In genomic region chr1:193310519-193311085, GRCm38 (mm10) we compare ENCODE assay signal across 27 mouse cellular contexts. TPM values are rescaled to one million over a fixed set of nuclear protein-coding genes. Genes with fewer than 3 reads are reported as not detected.
DNase-seq lines count a peak whose midpoint lies in the region; ATAC-seq and TF ChIP-seq lines count a peak whose summit lies in the region.
"Had no signal": no experiment of that assay in that cellular context is flagged by ENCODE, and none has a peak within 500 bp of the region (broad histone marks: within the 10 kb centered on the region; RNA-seq: fewer than 3 reads in every experiment).

No protein-coding gene starts in this region.

- H3K9ac ChIP-seq in kidney, embryonic 15.5 days, result no peak overlapping the region
- no peak overlapping the region for H3K9ac ChIP-seq in midbrain, embryonic 11.5 days (ENCODE audit: low read length)
- H3K9ac ChIP-seq in midbrain, embryonic 16.5 days (ENCODE audit: low read depth, low read length), result no peak overlapping the region
- H3K9ac ChIP-seq in forebrain, postnatal 0 days, result no peak overlapping the region
- H3K9ac ChIP-seq: embryonic facial prominence, embryonic 15.5 days; heart, embryonic 13.5 days; hindbrain, embryonic 12.5 days; limb, embryonic 15.5 days; midbrain, embryonic 12.5 days had no signal

- no peak for TF ChIP-seq CTCF in kidney, adult 2 months (conservative IDR thresholded peaks at IDR 0.05; ENCODE audit: insufficient read depth, insufficient read length, low read depth, low read length)
- no peak for TF ChIP-seq CTCF in forebrain, postnatal 0 days (IDR thresholded peaks at IDR 0.05; ENCODE audit: low read depth)

- peak; percentile 17 for DNase-seq in kidney, adult 2 months
- peak; percentile 56 for DNase-seq in midbrain, embryonic 11.5 days (ENCODE audit: low spot score, missing footprints)
- peak; percentile 45 for DNase-seq in lung, postnatal 10 days
- DNase-seq in thymus, postnatal 4 days, result no peak
- no peak for DNase-seq in forebrain, postnatal 0 days
- DNase-seq: B cell, adult 2 months; cerebellum, adult 2 months; gastrocnemius, postnatal 10 days; heart, adult 18-20 months; heart, postnatal 14 days; thymus, adult 18-20 months; thymus, postnatal 36 days had no signal

- WGBS in kidney, adult 2 months, result 76% methylated on average over 3 of the region's 3 CpGs
- WGBS in kidney, embryonic 15.5 days, result 79% methylated on average over 3 of the region's 3 CpGs
- WGBS in midbrain, embryonic 11.5 days, result 86% methylated on average over 3 of the region's 3 CpGs
- WGBS in midbrain, embryonic 16.5 days, result 88% methylated on average over 3 of the region's 3 CpGs
- 87% methylated on average over 3 of the region's 3 CpGs for WGBS in forebrain, postnatal 0 days

- no peaks in the 10 kb centered on the region for H3K36me3 ChIP-seq in kidney, adult 2 months (ENCODE audit: control insufficient read depth, insufficient read depth, low read length)
- no peaks in the 10 kb centered on the region for H3K36me3 ChIP-seq in kidney, embryonic 15.5 days
- no peaks in the 10 kb centered on the region for H3K36me3 ChIP-seq in midbrain, embryonic 11.5 days (ENCODE audit: control insufficient read depth, insufficient read depth, low read length)
- no peaks in the 10 kb centered on the region for H3K36me3 ChIP-seq in midbrain, embryonic 16.5 days (ENCODE audit: control insufficient read depth, insufficient read depth, low read length)
- H3K36me3 ChIP-seq in forebrain, postnatal 0 days (ENCODE audit: insufficient read depth), result no peaks in the 10 kb centered on the region
- H3K36me3 ChIP-seq: embryonic facial prominence, embryonic 15.5 days; heart, embryonic 13.5 days; hindbrain, embryonic 12.5 days; limb, embryonic 15.5 days; midbrain, embryonic 12.5 days had no signal

- H3K4me2 ChIP-seq in kidney, embryonic 15.5 days, result no peak overlapping the region
- H3K4me2 ChIP-seq in midbrain, embryonic 11.5 days, result no peak overlapping the region
- no peak overlapping the region for H3K4me2 ChIP-seq in midbrain, embryonic 16.5 days (ENCODE audit: low read length)
- no peak overlapping the region for H3K4me2 ChIP-seq in forebrain, postnatal 0 days (ENCODE audit: low read depth)
- H3K4me2 ChIP-seq: embryonic facial prominence, embryonic 15.5 days; heart, embryonic 13.5 days; hindbrain, embryonic 12.5 days; limb, embryonic 15.5 days; midbrain, embryonic 12.5 days had no signal

- TF ChIP-seq POLR2A in kidney, adult 2 months (IDR thresholded peaks at IDR 0.05; ENCODE audit: low read depth, low read length), result no peak

- H3K4me3 ChIP-seq in kidney, adult 2 months (ENCODE audit: insufficient read depth, low read depth, low read length), result no peak overlapping the region
- no peak overlapping the region for H3K4me3 ChIP-seq in kidney, embryonic 15.5 days (replicated peaks)
- H3K4me3 ChIP-seq in midbrain, embryonic 11.5 days (ENCODE audit: low read depth, low read length), result no peak overlapping the region
- no peak overlapping the region for H3K4me3 ChIP-seq in midbrain, embryonic 16.5 days (ENCODE audit: low read depth, low read length)
- no peak overlapping the region for H3K4me3 ChIP-seq in forebrain, postnatal 0 days (ENCODE audit: low read depth, low read length)
- H3K4me3 ChIP-seq: embryonic facial prominence, embryonic 15.5 days; heart, embryonic 13.5 days; hindbrain, embryonic 12.5 days; left cerebral cortex, adult 2 months; limb, embryonic 15.5 days; midbrain, embryonic 12.5 days had no signal

- H3K27me3 ChIP-seq in kidney, adult 2 months (replicated peaks; ENCODE audit: control insufficient read depth, insufficient read depth, low read length), result no peaks in the 10 kb centered on the region
- no peaks in the 10 kb centered on the region for H3K27me3 ChIP-seq in kidney, embryonic 15.5 days
- no peaks in the 10 kb centered on the region for H3K27me3 ChIP-seq in midbrain, embryonic 11.5 days (ENCODE audit: control insufficient read depth, insufficient read depth, low read length)
- no peaks in the 10 kb centered on the region for H3K27me3 ChIP-seq in midbrain, embryonic 16.5 days (ENCODE audit: control insufficient read depth, insufficient read depth, low read depth, low read length)
- no peaks in the 10 kb centered on the region for H3K27me3 ChIP-seq in forebrain, postnatal 0 days (ENCODE audit: insufficient read depth, low read length)
- H3K27me3 ChIP-seq: embryonic facial prominence, embryonic 15.5 days; heart, embryonic 13.5 days; hindbrain, embryonic 12.5 days; limb, embryonic 15.5 days; midbrain, embryonic 12.5 days had no signal

- H3K9me3 ChIP-seq in kidney, embryonic 15.5 days (replicated peaks), result no peaks in the 10 kb centered on the region
- H3K9me3 ChIP-seq in midbrain, embryonic 11.5 days (ENCODE audit: control insufficient read depth, low read length), result no peaks in the 10 kb centered on the region
- H3K9me3 ChIP-seq in midbrain, embryonic 16.5 days (replicated peaks; ENCODE audit: control insufficient read depth, low read length, poor library complexity, severe bottlenecking), result no peaks in the 10 kb centered on the region
- no peaks in the 10 kb centered on the region for H3K9me3 ChIP-seq in forebrain, postnatal 0 days (ENCODE audit: low read length)
- H3K9me3 ChIP-seq: embryonic facial prominence, embryonic 15.5 days; heart, embryonic 13.5 days; hindbrain, embryonic 12.5 days; limb, embryonic 15.5 days; midbrain, embryonic 12.5 days had no signal

- peaks cover 8% of the 10 kb centered on the region; the same call in 1 of the 2 replicates for H3K4me1 ChIP-seq in kidney, adult 2 months (ENCODE audit: control insufficient read depth, insufficient read depth, low read length)
- peaks cover 6% of the 10 kb centered on the region; the same call in 1 of the 2 replicates for H3K4me1 ChIP-seq in kidney, embryonic 15.5 days
- H3K4me1 ChIP-seq in midbrain, embryonic 11.5 days (ENCODE audit: control insufficient read depth, insufficient read depth, low read length), result no peaks in the 10 kb centered on the region
- H3K4me1 ChIP-seq in midbrain, embryonic 16.5 days (ENCODE audit: control insufficient read depth, insufficient read depth, low read length), result 0 out of 2 replicates have a peak, but pooled peaks cover under 1% of the 10 kb centered on the region
- H3K4me1 ChIP-seq in forebrain, postnatal 0 days (ENCODE audit: insufficient read depth), result no peaks in the 10 kb centered on the region
- H3K4me1 ChIP-seq: embryonic facial prominence, embryonic 15.5 days; hindbrain, embryonic 12.5 days; limb, embryonic 15.5 days had no signal

- 0 out of 2 replicates have a peak overlapping the region, but pooled peaks have one; percentile 11 for H3K27ac ChIP-seq in kidney, adult 2 months (ENCODE audit: insufficient read depth, low read depth, low read length)
- H3K27ac ChIP-seq in kidney, embryonic 15.5 days, result no peak overlapping the region
- H3K27ac ChIP-seq in midbrain, embryonic 11.5 days (ENCODE audit: low read depth, low read length), result no peak overlapping the region
- H3K27ac ChIP-seq in midbrain, embryonic 16.5 days (ENCODE audit: low read length), result no peak overlapping the region
- no peak overlapping the region for H3K27ac ChIP-seq in forebrain, postnatal 0 days (ENCODE audit: low read depth, low read length)
- H3K27ac ChIP-seq: embryonic facial prominence, embryonic 15.5 days; heart, embryonic 13.5 days; hindbrain, embryonic 12.5 days; kidney, postnatal 0 days; left cerebral cortex, adult 2 months; limb, embryonic 15.5 days; macrophage; midbrain, embryonic 12.5 days had no signal

- ATAC-seq in kidney, embryonic 15.5 days (replicated peaks; ENCODE audit: low FRiP score), result no peak
- no peak for ATAC-seq in midbrain, embryonic 11.5 days (ENCODE audit: low FRiP score)
- ATAC-seq in midbrain, embryonic 16.5 days, result no peak
- no peak for ATAC-seq in forebrain, postnatal 0 days
- ATAC-seq: forebrain, embryonic 14.5 days; intestine, postnatal 0 days had no signal

RNA-seq across cellular contexts. Expression of gene G0s2, which starts 37.6 kb away (rescaled TPM):
- polyA plus RNA-seq in kidney, adult 2 months (2012; rRNA removed), result 175 and 201 TPM in 2 replicates
- polyA plus RNA-seq in kidney, embryonic 15.5 days (2015; fragmentation: Nextera tagmentation; extraction: Ambion mirVana), result 28.6 and 37.1 TPM in 2 replicates
- 7.9 and 11.4 TPM in 2 replicates for polyA plus RNA-seq in midbrain, embryonic 11.5 days (2014; fragmentation: Nextera tagmentation; extraction: Ambion mirVana)
- polyA plus RNA-seq in midbrain, embryonic 16.5 days (2015; fragmentation: Nextera tagmentation; extraction: Ambion mirVana), result 5.1 and 6.9 TPM in 2 replicates
- total RNA-seq in forebrain, postnatal 0 days (2014; rRNA removed), result 5.7 and 11.0 TPM in 2 replicates
- 4.7 and 5.0 TPM in 2 replicates for polyA plus RNA-seq in forebrain, postnatal 0 days (2015; fragmentation: Nextera tagmentation; extraction: Ambion mirVana)
- total RNA-seq: MEL had no signal

RNA-seq across cellular contexts. Expression of gene Hsd11b1, which starts 46.7 kb away (rescaled TPM):
- 125 and 136 TPM in 2 replicates for polyA plus RNA-seq in kidney, adult 2 months (2012; rRNA removed)
- 1.5 TPM in 2 replicates for polyA plus RNA-seq in kidney, embryonic 15.5 days (2015; fragmentation: Nextera tagmentation; extraction: Ambion mirVana)
- 0.23 TPM in 1 of 2 replicates, not detected in the other for polyA plus RNA-seq in midbrain, embryonic 11.5 days (2014; fragmentation: Nextera tagmentation; extraction: Ambion mirVana)
- 0.39 and 0.55 TPM in 2 replicates for polyA plus RNA-seq in midbrain, embryonic 16.5 days (2015; fragmentation: Nextera tagmentation; extraction: Ambion mirVana)
- 1.8 TPM in 2 replicates for total RNA-seq in forebrain, postnatal 0 days (2014; rRNA removed)
- 2.0 and 2.1 TPM in 2 replicates for polyA plus RNA-seq in forebrain, postnatal 0 days (2015; fragmentation: Nextera tagmentation; extraction: Ambion mirVana)
- total RNA-seq: MEL had no signal
- polyA plus RNA-seq: midbrain, embryonic 12.5 days had no signal

RNA-seq across cellular contexts. Expression of gene Camk1g, which starts 59.5 kb away (rescaled TPM):
- 8.2 and 9.0 TPM in 2 replicates for polyA plus RNA-seq in kidney, adult 2 months (2012; rRNA removed)
- polyA plus RNA-seq in kidney, embryonic 15.5 days (2015; fragmentation: Nextera tagmentation; extraction: Ambion mirVana), result 11.0 and 14.0 TPM in 2 replicates
- 17.1 and 20.1 TPM in 2 replicates for polyA plus RNA-seq in midbrain, embryonic 11.5 days (2014; fragmentation: Nextera tagmentation; extraction: Ambion mirVana)
- 53.5 and 54.1 TPM in 2 replicates for polyA plus RNA-seq in midbrain, embryonic 16.5 days (2015; fragmentation: Nextera tagmentation; extraction: Ambion mirVana)
- 50.3 and 56.1 TPM in 2 replicates for total RNA-seq in forebrain, postnatal 0 days (2014; rRNA removed)
- polyA plus RNA-seq in forebrain, postnatal 0 days (2015; fragmentation: Nextera tagmentation; extraction: Ambion mirVana), result 37.4 and 46.0 TPM in 2 replicates
- total RNA-seq: MEL; monocyte, adult 5-6 weeks; neutrophil, adult 5-6 weeks had no signal
- polyA plus RNA-seq: macrophage had no signal

Comparison
In these comparisons a context has a peak if more than half of its experiments do, and no peak if none do; other contexts are left out.
1. RNA of gene Hsd11b1, which starts 46.7 kb away (polyA plus RNA-seq): 125 to 136 TPM in kidney, adult 2 months; 2.0 to 2.1 TPM in forebrain, postnatal 0 days, 1.5 TPM in kidney, embryonic 15.5 days, 0.39 to 0.55 TPM in midbrain, embryonic 16.5 days and 0.23 TPM in midbrain, embryonic 11.5 days; every median in the first group is over 10 times any median in the second.
2. DNase-seq: peak in kidney, adult 2 months (single experiment), midbrain, embryonic 11.5 days (single experiment) and lung, postnatal 10 days (single experiment); none in thymus, postnatal 4 days (single experiment) and forebrain, postnatal 0 days (single experiment).